ENCODE assay signal across 8 mouse cellular contexts in the genomic region with DNA sequence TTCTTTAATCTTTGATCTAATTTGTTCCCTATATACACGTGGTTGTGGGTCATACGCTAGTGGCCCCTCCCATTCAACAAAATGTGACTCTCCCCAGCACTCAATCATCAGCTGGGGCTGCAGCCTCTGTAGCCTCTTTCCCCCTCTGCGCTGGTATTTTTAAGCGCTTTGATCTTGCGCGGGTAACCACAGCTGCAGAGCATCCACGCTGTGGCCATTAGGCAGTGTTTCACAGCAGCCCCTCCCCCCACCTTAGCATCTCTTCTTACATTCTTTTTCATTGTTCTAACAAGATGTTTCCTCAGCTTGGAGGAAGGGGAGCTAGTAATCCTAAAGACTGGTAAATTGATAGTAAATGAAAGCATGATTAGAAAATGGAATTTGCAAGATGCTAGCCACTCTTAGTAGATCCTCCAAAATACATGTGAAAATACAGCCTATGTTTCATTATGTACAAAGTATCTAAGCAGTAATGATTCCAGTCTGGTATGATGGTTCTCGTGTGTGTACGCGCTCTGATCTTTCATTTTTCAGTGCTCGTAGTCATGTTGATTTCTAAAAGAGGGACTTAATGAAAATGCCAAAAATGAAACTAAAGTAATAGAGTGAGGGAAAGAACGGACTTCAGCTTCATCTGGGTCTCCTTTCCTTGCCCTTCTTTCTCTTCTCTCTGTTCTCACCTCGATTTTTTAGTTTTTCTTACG. TPM values are rescaled to one million over a fixed set of nuclear protein-coding genes. Genes with fewer than 3 reads are reported as not detected.
A peak's percentile ranks its signal among the peaks of the same experiment; 100 is the strongest.
DNase-seq lines count a peak whose midpoint lies in the region; ATAC-seq and TF ChIP-seq lines count a peak whose summit lies in the region.

No protein-coding gene starts in this region.

- H3K4me1 ChIP-seq in bone marrow, adult 2 months (ENCODE audit: control insufficient read depth, insufficient read depth, low read length) = peaks cover 1% of the 10 kb centered on the region; the same call in 1 of the 2 replicates
- H3K4me1 ChIP-seq in liver, embryonic 11.5 days (replicated peaks; ENCODE audit: control insufficient read depth, insufficient read depth, low read length) = no peaks in the 10 kb centered on the region

- H3K9ac ChIP-seq in liver, embryonic 11.5 days (ENCODE audit: low read depth, low read length) = peak overlapping the region; percentile 68

- no peaks in the 10 kb centered on the region for H3K27me3 ChIP-seq in liver, embryonic 11.5 days (replicated peaks; ENCODE audit: control insufficient read depth, insufficient read depth, low read length)
- no peaks in the 10 kb centered on the region for H3K27me3 ChIP-seq in myocyte (ENCODE audit: control insufficient read depth, insufficient read depth, insufficient read length)

- TF ChIP-seq CTCF in bone marrow, adult 2 months (IDR thresholded peaks at IDR 0.05; ENCODE audit: control insufficient read depth, insufficient read depth, low read length) = no peak

- no peaks in the 10 kb centered on the region for H3K9me3 ChIP-seq in liver, embryonic 11.5 days (ENCODE audit: control insufficient read depth, low read length)

- no peak for TF ChIP-seq POLR2A in bone marrow, adult 2 months (IDR thresholded peaks at IDR 0.05; ENCODE audit: borderline replicate concordance, control insufficient read depth, low read depth, low read length)
- TF ChIP-seq POLR2A in myocyte (IDR thresholded peaks at IDR 0.05; ENCODE audit: insufficient read length, low read depth) = no peak

- ATAC-seq in liver, embryonic 11.5 days (replicated peaks; ENCODE audit: low FRiP score) = peak; percentile 13; the same call in 1 of the 2 replicates

- peak overlapping the region; percentile 56 for H3K4me3 ChIP-seq in bone marrow, adult 2 months (replicated peaks; ENCODE audit: control insufficient read depth, low read depth, low read length)
- H3K4me3 ChIP-seq in liver, embryonic 11.5 days (ENCODE audit: low read depth, low read length) = peak overlapping the region; percentile 61
- H3K4me3 ChIP-seq in myocyte = peak overlapping the region; percentile 30

- H3K36me3 ChIP-seq in liver, embryonic 11.5 days (ENCODE audit: control insufficient read depth, insufficient read depth, low read length) = no peaks in the 10 kb centered on the region
- H3K36me3 ChIP-seq in myocyte (ENCODE audit: control insufficient read depth, insufficient read depth) = no peaks in the 10 kb centered on the region

- peak overlapping the region; percentile 84 for H3K4me2 ChIP-seq in liver, embryonic 11.5 days
- H3K4me2 ChIP-seq in myocyte (ENCODE audit: low read depth) = peak overlapping the region; percentile 67

- peak; percentile 46 to 75 for DNase-seq in left cerebral cortex, postnatal 10 days (ENCODE audit: extremely low spot score in 1 of 2, low spot score in 2 of 2)
- DNase-seq in left cerebral cortex, adult 11 months (ENCODE audit: low spot score) = no peak
- DNase-seq in forelimb bud, embryonic 11.5 days (ENCODE audit: low read depth, low spot score) = peak; percentile 90
- DNase-seq in liver, embryonic 11.5 days (ENCODE audit: low spot score) = peak; percentile 66
- DNase-seq in thymus, postnatal 4 days = peak; percentile 75
- DNase-seq in ovary, postnatal 14 days (ENCODE audit: low spot score) = no peak

- no peak overlapping the region for H3ac ChIP-seq in myocyte (ENCODE audit: control insufficient read depth, insufficient read length)

- no peak overlapping the region for H3K27ac ChIP-seq in bone marrow, adult 2 months (ENCODE audit: control insufficient read depth, insufficient read depth, low read depth, low read length, poor library complexity)
- peak overlapping the region; percentile 72 for H3K27ac ChIP-seq in liver, embryonic 11.5 days (ENCODE audit: low read depth, low read length)

- H3K79me2 ChIP-seq in myocyte (ENCODE audit: control insufficient read depth, insufficient read depth) = no peaks in the 10 kb centered on the region

- under 1% methylated on average over 14 of the region's 14 CpGs for WGBS in bone marrow, adult 2 months
- WGBS in liver, embryonic 11.5 days = 5% methylated on average over 14 of the region's 14 CpGs

- intact Hi-C loops in left cerebral cortex, postnatal 10 days (cut with DNase I) = loop anchor here (10.0 kb wide), 3 partner anchors 1225 to 1685 kb away; partner anchors contain the start of genes Hist1h1c, Hist1h1t and Hist1h4c

TF ChIP-seq in myocyte, 11 proteins besides CTCF, POLR2A, EP300 and RAD21:
- TF ChIP-seq CEBPB (IDR thresholded peaks at IDR 0.05; ENCODE audit: insufficient read depth, poor library complexity, severe bottlenecking) = peak; percentile 65; the same call in 1 of the 2 replicates
- no peak for TF ChIP-seq MYOD1 (IDR thresholded peaks at IDR 0.05; ENCODE audit: control insufficient read depth in 1 of 3, insufficient read length in 2 of 3, low read depth in 2 of 3)
- TF ChIP-seq REST (IDR thresholded peaks at IDR 0.05; ENCODE audit: insufficient read depth, insufficient read length) = no peak
- TF ChIP-seq MYOG (IDR thresholded peaks at IDR 0.05; ENCODE audit: control insufficient read depth in 1 of 3, insufficient read depth in 1 of 3, insufficient read length in 2 of 3, low read depth in 2 of 3) = peak in 1 of 3 experiments; percentile 14
TF ChIP-seq in myocyte: peak in this region for 2.

RNA-seq across cellular contexts. Expression of gene Hist1h2bj, which starts 6.9 kb away (rescaled TPM):
- 10 to 100 TPM; 21.4 to 25.6 TPM for total RNA-seq in left cerebral cortex, postnatal 10 days (2021)
- polyA plus RNA-seq in bone marrow, adult 2 months (2011; ENCODE audit: insufficient read depth, insufficient read length, low replicate concordance, missing spikeins) = 40.5 and 87.9 TPM in 2 replicates
- polyA plus RNA-seq in liver, embryonic 11.5 days (2014; fragmentation: Nextera tagmentation; extraction: Ambion mirVana) = 11.2 and 13.2 TPM in 2 replicates
- polyA plus RNA-seq in myocyte (2012; fragmentation: generic; extraction: Trizol) = 3.4 TPM

RNA-seq across cellular contexts. Expression of gene Hist1h2ag, which starts 7.1 kb away (rescaled TPM):
- total RNA-seq in left cerebral cortex, postnatal 10 days (2021) = 10 to 100 TPM; 26.2 to 28.0 TPM
- polyA plus RNA-seq in bone marrow, adult 2 months (2011; ENCODE audit: insufficient read depth, insufficient read length, low replicate concordance, missing spikeins) = 11.7 and 42.0 TPM in 2 replicates
- polyA plus RNA-seq in liver, embryonic 11.5 days (2014; fragmentation: Nextera tagmentation; extraction: Ambion mirVana) = 26.4 and 36.7 TPM in 2 replicates
- 4.1 TPM for polyA plus RNA-seq in myocyte (2012; fragmentation: generic; extraction: Trizol)

RNA-seq across cellular contexts. Expression of gene Hist1h4i, which starts 8.7 kb away (rescaled TPM):
- 10 to 100 TPM; 45.9 to 47.6 TPM for total RNA-seq in left cerebral cortex, postnatal 10 days (2021)
- 144 and 216 TPM in 2 replicates for polyA plus RNA-seq in bone marrow, adult 2 months (2011; ENCODE audit: insufficient read depth, insufficient read length, low replicate concordance, missing spikeins)
- polyA plus RNA-seq in liver, embryonic 11.5 days (2014; fragmentation: Nextera tagmentation; extraction: Ambion mirVana) = 36.9 and 39.3 TPM in 2 replicates
- 31.0 TPM for polyA plus RNA-seq in myocyte (2012; fragmentation: generic; extraction: Trizol)

RNA-seq across cellular contexts. Expression of gene Hist1h2bk, which starts 14.2 kb away (rescaled TPM):
- 10 to 100 TPM; 38.0 to 50.2 TPM for total RNA-seq in left cerebral cortex, postnatal 10 days (2021)
- 109 and 137 TPM in 2 replicates for polyA plus RNA-seq in bone marrow, adult 2 months (2011; ENCODE audit: insufficient read depth, insufficient read length, low replicate concordance, missing spikeins)
- polyA plus RNA-seq in liver, embryonic 11.5 days (2014; fragmentation: Nextera tagmentation; extraction: Ambion mirVana) = 4.1 and 4.6 TPM in 2 replicates
- polyA plus RNA-seq in myocyte (2012; fragmentation: generic; extraction: Trizol) = 8.2 TPM

RNA-seq across cellular contexts. Expression of gene Hist1h2ah, which starts 14.5 kb away (rescaled TPM):
- total RNA-seq in left cerebral cortex, postnatal 10 days (2021) = 10 to 100 TPM; 37.9 to 54.9 TPM
- polyA plus RNA-seq in bone marrow, adult 2 months (2011; ENCODE audit: insufficient read depth, insufficient read length, low replicate concordance, missing spikeins) = 31.8 and 40.4 TPM in 2 replicates
- 10.7 and 13.3 TPM in 2 replicates for polyA plus RNA-seq in liver, embryonic 11.5 days (2014; fragmentation: Nextera tagmentation; extraction: Ambion mirVana)
- polyA plus RNA-seq in myocyte (2012; fragmentation: generic; extraction: Trizol) = 2.2 TPM

Comparison
In these comparisons a context has a peak if more than half of its experiments do, and no peak if none do; other contexts are left out.
1. DNase-seq: peak in left cerebral cortex, postnatal 10 days (2 of 2), forelimb bud, embryonic 11.5 days (single experiment), liver, embryonic 11.5 days (single experiment) and thymus, postnatal 4 days (single experiment); none in left cerebral cortex, adult 11 months (single experiment) and ovary, postnatal 14 days (single experiment).
2. Peak in every context shown above with its lines, with median percentiles within 50 percentile points of each other: H3K4me3 ChIP-seq.